Mouse (Mus musculus): ENCODE measurements at regions not wholly inside any gene's neighbourhood (a gene's known extent, or its start where the extent isn't known, plus 50 kb on each side); places are given as distances from the start of the nearest gene placed in this dataset.

DNA sequence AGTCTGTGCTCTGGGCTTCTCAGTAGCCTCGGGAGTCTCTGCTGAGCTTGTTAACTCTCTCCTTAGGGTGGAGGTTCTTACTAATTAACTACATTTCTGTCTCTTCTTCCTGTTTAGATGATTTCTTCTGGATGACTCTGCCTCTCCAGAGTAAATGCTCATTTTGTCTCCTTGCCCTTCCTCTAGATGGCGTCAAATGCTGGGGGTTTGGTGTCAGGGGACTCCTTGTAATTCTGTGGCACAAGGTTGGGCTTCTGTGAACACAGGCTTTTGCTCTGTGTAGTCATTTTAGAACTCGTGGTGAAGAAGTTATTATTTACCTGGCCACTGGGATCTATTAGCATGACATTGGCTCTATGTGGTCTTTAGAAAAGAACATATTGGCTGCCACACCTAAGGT is 298.4 kb downstream of the Ndfip2 start:
- TF ChIP-seq POLR2A (IDR thresholded peaks at IDR 0.05; ENCODE audit: borderline replicate concordance, extremely low read depth, insufficient read depth, insufficient read length, poor library complexity, severe bottlenecking) (no peak), CTCF (IDR thresholded peaks at IDR 0.05; ENCODE audit: borderline replicate concordance, extremely low read depth, insufficient read depth, insufficient read length) (no peak)

Data from brain, embryonic 14.5 days (tissue).